Mouse (Mus musculus): ENCODE results near the gene Hoxd4.

DNA sequence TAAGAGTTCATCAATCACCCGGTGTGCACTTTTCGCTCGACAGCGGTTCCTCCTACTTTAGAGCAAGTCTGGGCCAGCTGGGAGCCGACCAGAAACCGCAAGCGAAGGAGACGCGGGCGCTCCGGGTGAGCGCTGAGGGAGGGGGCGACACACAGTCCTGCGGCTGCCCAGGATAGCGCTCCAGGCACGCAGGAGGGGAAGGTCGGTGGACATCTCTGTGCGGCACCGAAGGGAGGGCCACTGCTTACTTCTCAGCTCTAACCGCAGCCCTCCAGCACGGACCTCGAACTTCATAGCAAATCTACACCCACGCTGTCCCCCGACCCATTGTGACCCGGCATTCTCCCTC is 41.4 kb downstream of the Hoxd4 start:
- TF ChIP-seq ZC3H11A (IDR thresholded peaks at IDR 0.05; ENCODE audit: borderline replicate concordance, low read depth, low read length) = no peak
- TF ChIP-seq MAFK (IDR thresholded peaks at IDR 0.05; ENCODE audit: insufficient read depth, low read depth, low read length) = no peak
- TF ChIP-seq CHD2 (IDR thresholded peaks at IDR 0.05; ENCODE audit: low read depth, low read length) = no peak
- TF ChIP-seq ZNF384 (IDR thresholded peaks at IDR 0.05; ENCODE audit: low read depth, low read length) = no peak
